Mouse (Mus musculus) R1 (cell line): ENCODE measurements around the gene Nup210.
A peak's percentile ranks its signal among the peaks of the same experiment; 100 is the strongest.

ENCODE experiments used
- DNase-seq: peaks from one replicate; pipeline ENCODE4 v3.0.0-alpha.2; 2018; ENCODE audit warnings: low read depth, low spot score

Nup210 gene

GRCm38 (mm10) chr6:91105400-91106129, 11.1 kb downstream of the Nup210 start:
- no peak for DNase-seq

DNA sequence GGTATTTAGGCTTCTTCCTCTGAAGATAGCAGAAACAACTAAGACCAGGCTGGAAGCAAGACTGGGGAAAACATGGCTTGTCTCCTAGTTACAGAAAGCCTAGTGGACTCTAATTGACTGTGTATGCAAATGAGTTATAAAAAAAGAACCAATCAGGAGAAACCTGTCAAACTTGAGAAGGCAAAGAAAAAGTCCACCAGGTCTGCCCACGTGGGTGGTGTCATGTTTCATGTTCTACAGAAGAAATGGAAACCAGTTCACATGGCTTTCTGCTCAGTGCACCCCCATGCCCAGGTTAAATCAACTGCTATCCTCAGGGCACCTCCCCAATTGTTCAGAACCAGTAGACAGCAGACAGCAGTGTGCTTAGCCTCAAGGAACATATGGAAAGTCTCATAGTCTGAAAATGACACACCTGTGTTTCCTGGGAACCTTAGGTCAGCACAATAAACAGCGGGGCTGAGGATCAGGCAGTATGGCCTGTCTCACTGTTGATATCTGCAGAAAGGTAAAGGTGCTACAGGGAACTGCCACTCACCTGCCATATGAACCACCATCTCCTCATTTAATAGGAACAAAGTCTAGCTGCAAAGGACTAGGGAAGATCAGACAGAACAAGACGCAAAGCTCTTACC, 11.7 kb downstream of the Nup210 start:
- DNase-seq = peak; percentile 31

DNA sequence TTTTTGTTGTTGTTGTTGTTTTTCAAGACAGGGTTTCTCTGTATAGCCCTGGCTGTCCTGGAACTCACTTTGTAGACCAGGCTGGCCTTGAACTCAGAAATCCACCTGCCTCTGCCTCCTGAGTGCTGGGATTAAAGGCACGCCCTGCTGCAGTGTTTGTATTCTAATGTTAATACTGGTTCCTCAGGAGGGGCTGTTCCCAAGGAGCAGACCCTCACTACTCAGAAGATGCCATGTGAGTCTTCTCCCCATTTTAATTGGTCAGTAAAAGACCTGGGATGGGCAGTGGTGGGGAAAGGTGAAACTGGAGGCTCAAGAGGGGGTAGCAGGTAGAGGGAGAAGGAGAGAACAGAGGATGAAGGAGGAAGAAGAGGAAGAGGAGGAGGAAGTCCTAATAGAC, 13.2 kb downstream of the Nup210 start:
- DNase-seq = peak; percentile 69

GRCm38 (mm10) chr6:91100621-91101020, 16.0 kb downstream of the Nup210 start:
- no peak for DNase-seq

- no peak for DNase-seq
Observed at GRCm38 (mm10) chr6:91097879-91098278, 18.8 kb downstream of the Nup210 start.

- no peak for DNase-seq
Observed at GRCm38 (mm10) chr6:91095072-91095601, 21.5 kb downstream of the Nup210 start.

- no peak for DNase-seq
Observed at GRCm38 (mm10) chr6:91092216-91092899, 24.3 kb downstream of the Nup210 start.

- DNase-seq = no peak
Observed at GRCm38 (mm10) chr6:91085114-91085892, 31.3 kb downstream of the Nup210 start.

DNA sequence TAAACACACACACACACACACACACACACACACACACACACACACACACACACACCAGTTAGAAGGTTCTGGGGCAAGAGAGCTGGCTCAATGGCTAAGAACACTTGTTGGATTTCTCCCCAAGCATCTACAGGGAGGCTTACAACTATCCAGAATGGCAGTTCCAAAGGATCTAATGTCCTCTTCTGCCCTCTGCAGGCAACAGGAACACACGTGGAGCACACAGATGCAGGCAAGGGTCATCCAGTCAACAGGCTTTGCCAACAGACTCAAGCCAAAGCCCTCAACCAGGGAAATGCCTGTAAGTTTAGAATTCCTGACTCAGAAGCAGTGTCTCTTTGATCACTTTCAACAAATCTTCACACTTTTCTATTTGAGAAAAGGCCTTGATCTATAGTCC, 36.6 kb downstream of the Nup210 start:
- DNase-seq = peak; percentile 28

- DNase-seq = no peak
Observed at GRCm38 (mm10) chr6:91076249-91076648, 40.4 kb downstream of the Nup210 start.

- no peak for DNase-seq
Observed at GRCm38 (mm10) chr6:91068511-91068910, 48.1 kb downstream of the Nup210 start.

DNA sequence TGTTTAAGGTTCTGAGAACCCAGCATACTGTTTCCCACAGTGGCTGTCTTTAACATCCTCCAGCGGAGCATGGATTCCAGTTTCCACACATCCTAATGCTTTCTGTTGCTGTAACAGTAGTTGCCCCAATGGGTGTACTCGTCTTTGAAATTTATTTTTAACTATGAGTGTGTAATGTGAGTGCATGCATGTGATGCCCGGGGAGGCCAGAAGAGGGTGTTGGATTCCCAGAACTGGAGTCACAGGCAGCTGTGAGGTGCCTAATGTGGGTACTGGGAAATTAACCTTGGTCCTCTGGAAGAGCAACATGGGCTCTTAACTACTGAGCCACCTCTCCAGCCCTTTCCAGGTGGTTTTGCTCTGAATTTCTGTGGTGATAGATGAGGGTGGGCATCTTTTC, 49.6 kb downstream of the Nup210 start:
- DNase-seq = no peak

GRCm38 (mm10) chr6:91061296-91061695, 55.3 kb downstream of the Nup210 start:
- no peak for DNase-seq

- peak; percentile 42 for DNase-seq
Observed at GRCm38 (mm10) chr6:91059711-91060110, 56.9 kb downstream of the Nup210 start.

GRCm38 (mm10) chr6:91057989-91058388, 58.6 kb downstream of the Nup210 start:
- no peak for DNase-seq

GRCm38 (mm10) chr6:91056348-91056747, 60.3 kb downstream of the Nup210 start:
- DNase-seq = no peak

GRCm38 (mm10) chr6:91052572-91052971, 64.1 kb downstream of the Nup210 start:
- peak; percentile 59 for DNase-seq

- peak; percentile 10 for DNase-seq
Observed at GRCm38 (mm10) chr6:91048019-91048418, 68.6 kb downstream of the Nup210 start.

DNA sequence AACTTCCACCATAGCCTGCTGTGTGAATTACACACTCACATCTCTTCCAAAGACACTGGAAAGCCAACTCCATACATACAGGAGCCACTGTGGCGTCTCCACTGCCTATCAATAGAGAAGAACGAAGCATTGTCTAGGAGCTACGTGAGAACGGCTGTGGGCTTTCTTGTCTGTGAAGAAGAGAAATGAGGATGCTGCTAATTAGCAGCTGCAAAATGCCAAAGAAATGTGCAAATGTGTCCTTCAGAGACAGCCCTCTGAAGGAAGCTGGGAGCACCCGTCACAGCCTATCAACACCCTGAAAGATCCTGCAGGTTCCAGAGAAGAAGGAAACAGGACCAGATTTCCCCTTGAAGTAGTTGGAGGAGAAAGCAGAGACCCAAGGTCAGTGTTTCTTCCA, 69.2 kb downstream of the Nup210 start:
- no peak for DNase-seq

DNA sequence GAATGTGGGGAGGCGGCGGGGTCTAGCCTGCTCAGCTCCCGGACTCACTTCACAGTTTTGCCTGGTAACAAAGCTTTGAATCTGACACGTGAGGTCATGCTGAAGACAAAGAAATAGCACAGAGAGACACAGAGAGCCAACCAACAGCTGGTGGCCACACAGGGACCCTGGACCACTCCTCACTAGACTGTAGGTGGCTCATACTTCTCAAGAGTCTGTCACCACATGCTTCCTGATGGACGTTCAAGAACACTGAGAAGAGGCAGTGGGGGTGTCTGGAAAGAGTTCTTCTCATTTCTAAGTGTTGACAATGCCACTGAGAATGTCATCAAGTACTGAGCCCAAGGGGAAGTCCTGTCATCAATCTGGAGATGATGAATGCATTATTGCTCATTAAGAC, 70.4 kb downstream of the Nup210 start:
- no peak for DNase-seq

GRCm38 (mm10) chr6:91044628-91045331, 71.8 kb downstream of the Nup210 start:
- no peak for DNase-seq
